Mouse (Mus musculus) myocyte (in vitro differentiated cells): Measurements from ENCODE around the gene Plac8. TPM values are rescaled to one million over a fixed set of nuclear protein-coding genes. Genes with fewer than 3 reads are reported as not detected.

Experiments
- H3K27me3 ChIP-seq: one replicate; pipeline ENCODE4 v1.6.1; 2011; ENCODE audit not compliant: control insufficient read depth, insufficient read depth, insufficient read length
- H3K36me3 ChIP-seq: one replicate; pipeline ENCODE4 v1.6.1; 2011; ENCODE audit not compliant: control insufficient read depth, insufficient read depth
- H3K4me2 ChIP-seq: one replicate; pipeline ENCODE4 v1.6.1; 2011; ENCODE audit warnings: low read depth, control low read depth
- H3K4me3 ChIP-seq: one replicate; pipeline ENCODE4 v1.5.1; 2011; ENCODE audit warnings: mild to moderate bottlenecking, control low read depth, moderate library complexity
- H3K79me2 ChIP-seq: one replicate; pipeline ENCODE4 v1.6.1; 2011; ENCODE audit not compliant: control insufficient read depth, insufficient read depth
- H3ac ChIP-seq: one replicate; pipeline ENCODE4 v1.6.1; 2011; ENCODE audit not compliant: control insufficient read depth, insufficient read length
- CEBPB ChIP-seq: IDR thresholded peaks from 2 replicates; pipeline ENCODE4 v1.6.1; 2011; ENCODE audit warnings: mild to moderate bottlenecking, moderate library complexity; ENCODE audit not compliant: poor library complexity, insufficient read depth, severe bottlenecking
- E2F4 ChIP-seq: IDR thresholded peaks from one replicate; pipeline ENCODE4 v1.6.1; 2011; ENCODE audit warnings: mild to moderate bottlenecking, control low read depth, moderate library complexity; ENCODE audit not compliant: insufficient read depth
- MAX ChIP-seq: IDR thresholded peaks from one replicate; pipeline ENCODE4 v1.6.1; 2011; ENCODE audit warnings: low read depth, mild to moderate bottlenecking, control low read depth
- MYOD1 ChIP-seq, 3 experiments: IDR thresholded peaks; one replicate each; pipeline ENCODE4 v1.6.1; 2011; ENCODE audit warnings: control low read depth in 2 of 3, low read depth in 2 of 3, mild to moderate bottlenecking in 2 of 3, moderate library complexity in 1 of 3; ENCODE audit not compliant: insufficient read length in 2 of 3, control insufficient read depth in 1 of 3
- MYOG ChIP-seq, 3 experiments: IDR thresholded peaks; one replicate each; pipeline ENCODE4 v1.6.1; 2011; ENCODE audit warnings: control low read depth in 2 of 3, low read depth in 2 of 3, mild to moderate bottlenecking in 2 of 3; ENCODE audit not compliant: insufficient read length in 2 of 3, control insufficient read depth in 1 of 3, insufficient read depth in 1 of 3
- POLR2A ChIP-seq: IDR thresholded peaks from one replicate; pipeline ENCODE4 v1.6.1; 2011; ENCODE audit warnings: low read depth, mild to moderate bottlenecking, control low read depth, moderate library complexity; ENCODE audit not compliant: insufficient read length
- POLR2AphosphoS2 ChIP-seq: IDR thresholded peaks from one replicate; pipeline ENCODE4 v1.6.1; 2011; ENCODE audit warnings: low read depth, control low read depth; ENCODE audit not compliant: insufficient read length
- REST ChIP-seq: IDR thresholded peaks from one replicate; pipeline ENCODE4 v1.6.1; 2011; ENCODE audit warnings: mild to moderate bottlenecking, control low read depth, moderate library complexity; ENCODE audit not compliant: insufficient read depth, insufficient read length
- SRF ChIP-seq: IDR thresholded peaks from one replicate; pipeline ENCODE4 v1.6.1; 2011; ENCODE audit warnings: low read depth; ENCODE audit not compliant: control insufficient read depth, insufficient read length
- TCF12 ChIP-seq: IDR thresholded peaks from one replicate; pipeline ENCODE4 v1.6.1; 2011; ENCODE audit warnings: mild to moderate bottlenecking, control low read depth; ENCODE audit not compliant: poor library complexity, insufficient read depth, severe bottlenecking
- TCF3 ChIP-seq: IDR thresholded peaks from one replicate; pipeline ENCODE4 v1.6.1; 2011; ENCODE audit warnings: low read depth, control low read depth; ENCODE audit not compliant: insufficient read length
- USF1 ChIP-seq: IDR thresholded peaks from one replicate; pipeline ENCODE4 v1.6.1; 2011; ENCODE audit warnings: low read depth, mild to moderate bottlenecking, control low read depth, moderate library complexity
- polyA plus RNA-seq: library from polyadenylated mRNA; unstranded; fragments of >200 nt; fragmentation: generic; extraction: Trizol; gene quantifications from one replicate; pipeline ENCODE4 v1.2.1, GENCODE M21; 2012; ENCODE audit warnings: missing spikeins

Gene Plac8
- polyA plus RNA-seq, 1 experiment, result 4.8 TPM

- no peak overlapping the region for H3K4me2 ChIP-seq
- no peaks in the 10 kb centered on the region for H3K79me2 ChIP-seq
- H3ac ChIP-seq, result no peak overlapping the region
- H3K27me3 ChIP-seq, result no peaks in the 10 kb centered on the region
- H3K36me3 ChIP-seq, result no peaks in the 10 kb centered on the region
- no peak overlapping the region for H3K4me3 ChIP-seq
- TF ChIP-seq REST (no peak), CEBPB (peak; percentile 47; the same call in 1 of the 2 replicates)
Observed at GRCm38 (mm10) chr5:100587626-100588025, 15.6 kb upstream of the Plac8 start.

DNA sequence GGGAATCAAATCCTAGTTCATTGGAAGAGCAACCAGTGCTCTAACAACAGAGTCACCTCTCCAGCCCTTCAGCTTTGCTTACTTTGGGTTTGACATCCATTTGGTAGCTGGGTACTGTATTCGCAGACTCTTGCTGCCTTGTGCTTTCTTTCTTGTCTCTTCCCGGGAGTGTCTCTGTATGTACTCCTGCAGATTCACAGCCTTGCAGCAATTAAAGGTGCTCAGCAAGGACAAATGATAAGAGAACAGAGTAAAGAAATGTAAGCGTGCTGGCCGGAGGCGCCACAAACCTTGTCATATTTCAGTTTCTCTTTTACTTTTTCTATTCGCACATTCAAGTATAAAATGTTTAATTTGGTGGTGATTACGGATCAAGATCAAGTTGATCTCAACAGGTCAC, 15.1 kb upstream of the Plac8 start:
- TF ChIP-seq TCF3 (no peak), POLR2AphosphoS2 (no peak), MYOD1 (IDR thresholded peaks at IDR 0.05; ENCODE audit: control insufficient read depth in 1 of 3, insufficient read length in 2 of 3, low read depth in 2 of 3) (no peak), MAX (no peak), POLR2A (no peak), REST (no peak), MYOG (IDR thresholded peaks at IDR 0.05; ENCODE audit: control insufficient read depth in 1 of 3, insufficient read depth in 1 of 3, insufficient read length in 2 of 3, low read depth in 2 of 3) (no peak), USF1 (no peak), TCF12 (no peak), E2F4 (no peak), CEBPB (no peak), SRF (no peak)
- Histone ChIP-seq H3K27me3 (no peaks in the 10 kb centered on the region), H3ac (no peak overlapping the region), H3K79me2 (no peaks in the 10 kb centered on the region), H3K4me3 (no peak overlapping the region), H3K4me2 (no peak overlapping the region), H3K36me3 (no peaks in the 10 kb centered on the region)

- no peak overlapping the region for H3K4me3 ChIP-seq
- no peaks in the 10 kb centered on the region for H3K27me3 ChIP-seq
- TF ChIP-seq POLR2A, result no peak
- no peak for TF ChIP-seq MYOD1 (IDR thresholded peaks at IDR 0.05; ENCODE audit: control insufficient read depth in 1 of 3, insufficient read length in 2 of 3, low read depth in 2 of 3)
- no peak for TF ChIP-seq SRF
- TF ChIP-seq POLR2AphosphoS2, result no peak
- H3K36me3 ChIP-seq, result no peaks in the 10 kb centered on the region
- no peak overlapping the region for H3ac ChIP-seq
- no peak overlapping the region for H3K4me2 ChIP-seq
- H3K79me2 ChIP-seq, result no peaks in the 10 kb centered on the region
Observed at GRCm38 (mm10) chr5:100585657-100586056, 13.6 kb upstream of the Plac8 start.

GRCm38 (mm10) chr5:100585206-100585644, 13.2 kb upstream of the Plac8 start:
- H3K79me2 ChIP-seq, result no peaks in the 10 kb centered on the region
- H3K27me3 ChIP-seq, result no peaks in the 10 kb centered on the region
- TF ChIP-seq SRF (no peak), CEBPB (no peak), POLR2A (no peak), MYOG (IDR thresholded peaks at IDR 0.05; ENCODE audit: control insufficient read depth in 1 of 3, insufficient read depth in 1 of 3, insufficient read length in 2 of 3, low read depth in 2 of 3) (no peak)
- H3ac ChIP-seq, result no peak overlapping the region
- H3K4me3 ChIP-seq, result no peak overlapping the region
- no peak overlapping the region for H3K4me2 ChIP-seq
- no peaks in the 10 kb centered on the region for H3K36me3 ChIP-seq

DNA sequence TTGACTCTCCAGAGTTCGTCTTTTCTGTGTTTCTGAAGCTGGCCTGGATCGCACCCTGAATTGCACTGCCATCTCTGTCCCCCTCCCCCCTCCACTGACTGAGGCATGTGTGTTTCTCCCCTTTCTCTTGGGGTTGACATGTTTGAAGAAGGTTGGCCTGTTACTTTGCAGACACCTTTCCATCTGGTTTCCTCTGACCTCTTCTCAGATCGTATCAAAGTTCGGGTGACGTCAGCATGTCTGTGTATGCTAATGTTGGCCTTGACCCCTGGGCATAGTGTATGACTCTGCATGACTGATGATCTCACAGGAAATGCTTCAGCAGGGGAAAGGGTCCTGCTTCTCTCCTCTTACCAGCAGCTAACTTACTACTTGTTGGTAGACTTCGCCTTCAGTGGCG, 11.0 kb upstream of the Plac8 start:
- Histone ChIP-seq H3K27me3 (no peaks in the 10 kb centered on the region), H3K4me3 (no peak overlapping the region), H3ac (no peak overlapping the region), H3K4me2 (no peak overlapping the region), H3K36me3 (no peaks in the 10 kb centered on the region), H3K79me2 (no peaks in the 10 kb centered on the region)
- TF ChIP-seq MYOD1 (IDR thresholded peaks at IDR 0.05; ENCODE audit: control insufficient read depth in 1 of 3, insufficient read length in 2 of 3, low read depth in 2 of 3), result no peak

GRCm38 (mm10) chr5:100582435-100582826, 10.4 kb upstream of the Plac8 start:
- H3K27me3 ChIP-seq, result no peaks in the 10 kb centered on the region
- TF ChIP-seq MYOG (IDR thresholded peaks at IDR 0.05; ENCODE audit: control insufficient read depth in 1 of 3, insufficient read depth in 1 of 3, insufficient read length in 2 of 3, low read depth in 2 of 3) (no peak), POLR2AphosphoS2 (no peak), MYOD1 (IDR thresholded peaks at IDR 0.05; ENCODE audit: control insufficient read depth in 1 of 3, insufficient read length in 2 of 3, low read depth in 2 of 3) (no peak), MAX (no peak), TCF12 (no peak), SRF (no peak)

More at GRCm38 (mm10) chr5:100582435-100582826, 10.4 kb upstream of the Plac8 start:
- Histone ChIP-seq H3K4me3 (no peak overlapping the region), H3ac (no peak overlapping the region), H3K79me2 (no peaks in the 10 kb centered on the region), H3K4me2 (peak overlapping the region; percentile 42), H3K36me3 (no peaks in the 10 kb centered on the region)
